Mouse (Mus musculus): Measurements from ENCODE around the gene Dynlt1f.
"Not testable (repeated sequence)": the region's sequence is repeated elsewhere in the genome, so short reads cannot be mapped to it uniquely, and the experiment has no call there.

The Dynlt1f gene

DNA sequence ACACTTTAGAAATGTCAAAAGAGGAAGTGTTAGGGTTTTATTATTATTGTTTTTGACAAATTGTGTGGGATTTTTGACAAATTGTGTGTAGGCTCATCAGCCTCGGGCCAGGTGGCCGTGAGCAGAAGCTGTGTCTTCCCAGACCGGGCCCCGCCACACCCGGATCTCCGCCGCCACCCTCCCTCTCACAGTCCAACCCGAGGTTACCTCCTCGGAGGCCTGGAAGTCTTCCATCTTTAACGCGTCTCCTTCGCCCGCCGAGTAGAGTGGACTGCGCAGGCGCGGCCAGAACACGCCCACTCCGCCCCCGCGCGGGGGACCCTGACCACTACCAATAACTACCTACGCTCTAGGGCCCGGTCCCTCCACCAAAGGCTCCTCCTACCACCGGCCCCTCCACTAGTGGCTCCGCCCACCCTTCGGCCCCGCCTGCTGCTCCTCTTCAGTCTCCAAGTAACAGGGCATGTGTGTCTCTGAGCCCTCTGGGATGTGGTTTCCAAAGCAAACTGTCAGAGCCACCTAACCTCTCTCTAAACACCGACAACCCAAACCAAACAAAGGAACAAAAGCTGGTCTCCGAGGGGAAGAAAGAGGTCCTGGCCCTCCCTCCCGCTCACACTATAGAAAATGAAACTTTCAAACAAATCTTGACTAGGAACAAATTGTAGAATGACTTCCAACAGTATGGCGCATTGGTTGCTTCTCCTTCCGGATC lies at the start of gene Dynlt1f:
Gene Dynlt1f (minus strand): TSS at position 334 of the 715 bp plus-strand sequence.
- in situ Hi-C loops (cut with MseI, MboI) = not testable (repeated sequence)

DNA sequence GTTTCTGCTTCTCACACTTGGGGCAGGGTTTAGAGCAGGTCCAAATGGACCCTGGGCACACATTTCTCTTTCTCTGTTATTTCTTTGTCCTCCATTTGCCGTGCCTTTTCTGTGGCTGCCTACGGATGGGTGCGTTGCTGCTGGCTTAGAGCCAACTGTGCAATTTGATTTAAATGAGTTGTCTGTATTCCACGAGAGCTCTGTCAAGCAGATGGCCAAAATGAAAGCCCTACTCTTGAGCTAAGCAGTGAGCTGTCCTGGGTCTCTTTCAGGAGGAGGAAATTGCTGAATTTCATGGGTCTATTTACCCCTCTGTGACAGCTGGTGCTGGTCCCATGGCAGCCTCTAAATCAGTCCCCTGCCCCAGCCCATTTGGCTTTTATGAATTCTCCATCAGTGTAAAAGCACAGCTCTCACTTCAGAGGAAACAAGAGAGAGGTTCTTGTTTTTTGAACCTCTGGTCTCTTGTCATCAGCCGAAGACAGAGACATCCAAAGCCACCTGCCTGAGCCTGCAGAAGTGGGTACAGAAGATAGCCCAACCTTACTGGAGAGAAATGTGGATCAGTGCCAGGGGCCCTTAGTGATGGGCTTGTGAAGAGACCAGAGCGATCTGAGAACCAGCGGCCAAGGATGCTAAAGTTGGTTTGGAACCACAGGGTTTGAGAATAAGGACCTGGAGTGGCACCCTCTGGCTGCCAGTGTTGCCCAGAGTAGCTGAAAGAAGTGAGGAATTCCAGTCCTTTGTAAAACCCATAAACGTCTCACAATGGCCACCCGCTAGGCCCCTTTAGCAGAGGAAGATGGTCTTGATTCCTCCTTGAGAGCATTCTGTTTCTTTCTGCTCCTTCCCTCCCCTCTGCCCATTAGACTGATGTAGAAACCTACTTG lies 47.9 kb upstream of the Dynlt1f start:
- in situ Hi-C loops (cut with MseI, MboI) = not testable (repeated sequence)

DNA sequence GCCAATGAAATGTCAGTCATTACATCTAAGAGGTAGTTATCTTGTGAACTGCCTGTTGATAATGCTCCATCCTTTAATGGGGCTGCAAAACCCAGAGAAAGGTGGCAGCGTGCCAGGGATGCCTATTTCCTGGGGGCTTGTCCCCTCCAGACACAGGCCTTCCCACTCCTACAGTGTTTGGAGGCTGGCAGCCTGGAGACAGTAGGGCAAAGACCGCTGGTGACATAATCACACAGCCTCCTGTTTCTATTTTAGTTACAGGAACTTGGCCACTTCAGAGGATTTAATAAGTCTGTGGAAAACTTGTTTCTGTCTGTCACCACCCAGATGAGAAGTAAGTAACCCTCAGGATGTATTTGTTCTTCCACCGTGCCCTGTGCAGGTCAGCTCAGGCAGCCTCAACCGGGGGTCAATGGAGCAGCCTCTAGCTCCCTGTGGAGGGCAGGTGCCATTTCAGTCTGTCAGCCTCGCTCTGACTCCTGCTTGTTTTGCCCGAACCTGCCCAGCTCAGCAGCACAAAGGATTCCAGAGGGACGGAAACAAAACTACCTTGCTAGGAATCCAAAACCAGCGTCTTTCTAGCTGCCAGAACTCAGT lies 47.0 kb upstream of the Dynlt1f start:
- in situ Hi-C loops (cut with MseI, MboI) = not testable (repeated sequence)

- in situ Hi-C loops (cut with MseI, MboI) = not testable (repeated sequence)
Observed at GRCm38 (mm10) chr17:6700077-6700476, 44.4 kb upstream of the Dynlt1f start.

- in situ Hi-C loops (cut with MseI, MboI) = not testable (repeated sequence)
Observed at GRCm38 (mm10) chr17:6699502-6699901, 43.8 kb upstream of the Dynlt1f start.

DNA sequence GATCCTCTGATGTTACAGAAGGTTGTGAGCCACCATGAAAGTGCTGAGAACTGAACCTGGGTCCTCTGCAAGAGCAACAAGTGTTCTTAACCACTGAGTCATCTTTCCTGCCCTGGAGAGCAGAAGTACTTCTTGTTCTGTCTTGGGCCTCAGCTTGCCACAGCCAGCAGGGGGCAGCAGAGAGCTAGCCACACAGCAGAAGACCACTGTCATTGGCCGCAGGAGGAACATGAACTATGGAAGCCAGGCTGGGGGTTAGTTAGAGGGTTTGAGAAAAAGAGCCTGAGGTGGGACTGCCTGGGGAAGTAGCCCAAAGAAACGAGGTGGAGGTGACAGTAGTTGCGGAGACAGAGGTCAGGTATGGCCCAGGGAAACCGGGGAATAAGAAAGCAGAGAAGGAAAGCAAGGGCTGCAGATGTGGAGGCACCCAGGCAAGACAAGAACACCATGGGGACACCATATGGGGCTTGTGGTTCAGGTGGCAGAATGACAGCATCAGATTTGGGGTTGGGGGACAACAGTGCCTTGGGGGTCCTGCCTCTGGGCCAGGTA lies 41.6 kb upstream of the Dynlt1f start:
- in situ Hi-C loops (cut with MseI, MboI) = not testable (repeated sequence)

- in situ Hi-C loops (cut with MseI, MboI) = not testable (repeated sequence)
Observed at GRCm38 (mm10) chr17:6696521-6696920, 40.8 kb upstream of the Dynlt1f start.

GRCm38 (mm10) chr17:6695712-6696111 lies 40.0 kb upstream of the Dynlt1f start:
- in situ Hi-C loops (cut with MseI, MboI) = not testable (repeated sequence)

DNA sequence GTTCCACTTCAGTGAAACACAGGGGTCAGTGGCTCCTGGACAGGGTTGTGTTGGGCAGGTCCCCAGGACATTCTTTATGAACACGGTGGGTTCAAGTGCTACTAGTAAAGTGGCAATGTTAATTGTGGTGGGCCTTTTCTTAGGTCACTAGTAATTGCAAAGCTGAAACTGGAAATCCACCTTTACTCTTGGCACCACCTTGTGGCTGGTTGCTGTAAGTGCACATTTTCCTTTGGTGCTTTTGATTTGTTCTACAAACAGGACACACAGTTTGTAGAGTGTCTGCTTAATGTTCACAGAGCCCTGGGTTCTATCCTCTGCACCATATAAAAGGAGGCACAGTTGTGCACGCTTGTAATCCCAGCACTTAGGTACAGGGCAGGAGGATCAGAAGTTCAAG lies 35.9 kb upstream of the Dynlt1f start:
- in situ Hi-C loops (cut with MseI, MboI) = not testable (repeated sequence)

GRCm38 (mm10) chr17:6689344-6689743 lies 33.6 kb upstream of the Dynlt1f start:
- in situ Hi-C loops (cut with MseI, MboI) = not testable (repeated sequence)

DNA sequence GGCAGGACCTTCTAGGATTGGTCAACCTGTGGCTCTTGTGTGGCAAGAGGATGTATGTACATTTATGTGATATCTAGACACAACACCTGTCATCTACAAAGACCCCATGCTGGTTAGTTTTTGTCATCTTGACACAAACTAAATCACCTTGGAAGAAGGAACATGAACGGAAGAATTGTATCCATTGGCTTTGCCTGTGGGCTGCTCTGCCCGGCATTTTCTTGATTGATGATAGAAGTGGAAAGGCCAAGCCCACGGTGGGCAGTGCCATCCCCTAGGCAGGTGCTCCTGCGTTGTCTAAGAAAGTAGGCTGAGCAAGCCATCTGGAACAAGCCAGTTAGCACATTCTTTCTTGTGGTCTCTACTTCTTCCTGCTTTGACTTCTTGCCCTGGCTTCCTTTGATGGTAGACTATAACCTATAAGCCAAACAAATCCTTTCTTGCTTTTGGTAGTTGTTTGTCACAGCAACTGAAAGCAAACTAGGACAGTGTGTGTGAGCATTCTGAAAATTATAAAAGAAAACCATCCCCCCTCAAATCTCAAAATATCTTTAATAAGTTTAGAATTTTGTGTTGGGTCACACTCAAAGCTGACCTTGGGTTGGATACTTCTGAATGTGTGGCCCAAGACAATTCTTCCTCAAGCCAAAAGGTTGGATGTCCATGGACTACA lies 30.7 kb upstream of the Dynlt1f start:
- in situ Hi-C loops (cut with MseI, MboI) = not testable (repeated sequence)

GRCm38 (mm10) chr17:6685288-6685818 lies 29.7 kb upstream of the Dynlt1f start:
- in situ Hi-C loops (cut with MseI, MboI) = not testable (repeated sequence)

- in situ Hi-C loops (cut with MseI, MboI) = not testable (repeated sequence)
Observed at GRCm38 (mm10) chr17:6684464-6685287, 29.0 kb upstream of the Dynlt1f start.

DNA sequence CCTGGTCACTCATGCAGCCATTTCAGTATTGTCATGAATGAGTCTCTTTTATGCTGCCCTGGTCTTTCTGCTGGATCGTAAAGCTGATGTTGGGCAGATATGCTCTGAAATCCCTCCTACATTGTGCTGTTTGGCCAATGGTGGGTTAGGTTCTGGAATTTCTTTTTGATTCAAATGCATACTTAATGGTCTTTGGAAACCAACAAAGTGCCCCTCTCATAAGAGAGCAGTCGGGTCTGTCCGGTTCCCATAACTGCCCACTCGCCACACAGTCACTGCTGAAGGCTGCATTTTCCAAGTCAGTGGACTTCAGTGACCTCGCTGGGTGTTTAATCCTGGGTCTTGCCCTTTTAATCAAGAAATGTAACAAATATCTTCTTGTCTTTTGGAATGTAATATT lies 28.0 kb upstream of the Dynlt1f start:
- in situ Hi-C loops (cut with MseI, MboI) = not testable (repeated sequence)

GRCm38 (mm10) chr17:6681721-6682120 lies 26.0 kb upstream of the Dynlt1f start:
- in situ Hi-C loops (cut with MseI, MboI) = not testable (repeated sequence)

DNA sequence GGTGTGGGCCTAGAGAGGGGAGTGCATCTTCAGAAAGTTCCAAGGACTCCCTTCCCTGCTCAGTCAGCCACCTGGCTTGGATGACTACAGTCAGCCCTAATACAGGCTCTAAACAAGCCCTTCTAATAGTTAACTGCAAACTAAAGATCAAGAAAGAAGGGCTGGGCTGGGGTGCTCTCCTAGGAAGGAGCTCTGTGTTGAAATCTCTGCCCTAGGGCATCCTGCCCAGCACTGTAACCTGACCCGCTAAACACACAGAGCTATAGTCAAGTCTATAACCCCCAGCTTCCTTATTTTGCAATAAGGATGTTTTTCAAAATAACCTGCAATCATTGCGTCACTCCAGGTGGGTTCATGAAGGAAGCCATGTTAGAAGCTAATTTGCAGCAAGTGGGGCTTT lies 22.4 kb upstream of the Dynlt1f start:
- in situ Hi-C loops (cut with MseI, MboI) = not testable (repeated sequence)

DNA sequence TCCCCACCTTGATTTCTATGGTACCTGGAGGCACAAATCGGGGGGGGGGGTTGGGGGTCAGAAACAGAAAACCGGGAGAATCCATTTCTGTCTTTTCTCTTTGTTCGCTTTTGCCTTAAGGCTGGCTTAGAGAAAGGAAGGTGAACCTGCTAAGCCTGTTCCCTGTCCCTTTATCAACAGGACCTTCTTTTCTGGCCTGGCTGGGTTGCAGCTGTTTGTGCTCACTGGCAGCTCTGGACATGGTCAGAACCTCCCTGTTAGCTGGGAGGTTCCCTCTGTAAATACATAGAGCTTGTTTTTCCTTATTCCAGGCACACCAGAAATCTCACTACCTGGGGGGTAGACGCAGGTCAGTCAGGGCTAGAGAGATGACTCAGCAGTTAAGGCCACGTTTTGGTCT lies 18.6 kb upstream of the Dynlt1f start:
- in situ Hi-C loops (cut with MseI, MboI) = not testable (repeated sequence)

- in situ Hi-C loops (cut with MseI, MboI) = not testable (repeated sequence)
Observed at GRCm38 (mm10) chr17:6668522-6668921, 12.8 kb upstream of the Dynlt1f start.

GRCm38 (mm10) chr17:6665389-6665788 lies 9.7 kb upstream of the Dynlt1f start:
- in situ Hi-C loops (cut with MseI, MboI) = not testable (repeated sequence)

GRCm38 (mm10) chr17:6662840-6663239 lies 7.1 kb upstream of the Dynlt1f start:
- in situ Hi-C loops (cut with MseI, MboI) = not testable (repeated sequence)

Data from mouse trophoblast stem cell (cell line).